Mouse (Mus musculus) spleen, postnatal 36 days (tissue): Measurements from ENCODE around the gene Enho.
"Not testable (repeated sequence)": the region's sequence is repeated elsewhere in the genome, so short reads cannot be mapped to it uniquely, and the experiment has no call there.

Experiments used
- DNase-seq, 2 experiments: peaks; one replicate each; pipeline ENCODE4 v3.0.0; 2022; ENCODE audit warnings: low spot score in 2 of 2, mixed read lengths in 1 of 2

The Enho gene

DNA sequence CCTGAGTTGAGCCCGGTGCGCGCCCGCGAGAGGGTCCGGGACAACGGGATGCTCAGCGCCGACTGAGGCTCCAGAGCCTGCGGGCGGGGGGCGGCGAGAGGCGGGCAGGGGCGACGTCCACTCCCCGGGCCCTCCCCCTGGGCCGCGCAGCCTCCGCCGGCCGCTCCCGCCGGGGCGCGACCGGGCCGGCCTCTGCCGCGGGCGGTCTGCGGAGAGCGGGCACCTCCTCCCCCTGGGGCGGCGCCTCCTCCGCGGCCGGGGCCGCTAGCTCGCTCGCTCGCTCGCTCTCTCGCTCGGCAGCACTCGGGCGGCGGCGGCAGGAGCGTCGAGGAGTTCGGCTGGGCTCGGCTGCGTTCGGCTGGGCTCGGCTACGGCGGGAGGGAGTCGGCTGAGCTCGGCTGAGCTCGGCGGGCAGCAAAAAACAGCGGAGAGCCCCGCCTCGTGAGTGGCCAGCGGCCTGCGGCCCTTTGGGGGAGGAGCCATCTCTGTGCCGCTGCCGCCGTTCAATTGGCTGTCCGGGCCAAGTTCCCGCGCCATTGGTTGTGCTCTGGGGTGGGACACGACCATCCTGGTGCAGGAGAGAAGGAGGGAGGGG is at the start of gene Enho:
TSS of gene Enho (minus strand) at position 412 of the 595 bp plus-strand sequence.
- DNase-seq, result peak; percentile 84

DNA sequence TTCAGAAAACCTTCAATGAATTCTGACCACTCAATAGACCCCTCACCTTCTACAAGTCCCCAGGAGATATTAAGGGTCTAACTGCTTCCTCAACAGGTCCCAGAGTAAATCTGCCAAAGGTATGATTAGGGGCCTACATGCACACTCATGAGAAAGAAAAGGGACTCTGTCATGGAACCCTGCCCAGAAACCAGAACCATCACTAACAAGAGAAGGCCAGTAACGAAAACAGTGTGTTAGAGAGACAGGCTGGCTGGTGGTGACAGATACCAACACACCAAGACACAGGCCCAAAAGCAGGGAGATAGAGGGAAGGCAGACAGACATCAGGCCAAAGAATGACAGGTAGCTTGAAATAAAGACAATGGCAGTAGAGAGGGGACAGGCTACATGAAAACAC is 48.4 kb upstream of the Enho start:
- not testable (repeated sequence) for DNase-seq

DNA sequence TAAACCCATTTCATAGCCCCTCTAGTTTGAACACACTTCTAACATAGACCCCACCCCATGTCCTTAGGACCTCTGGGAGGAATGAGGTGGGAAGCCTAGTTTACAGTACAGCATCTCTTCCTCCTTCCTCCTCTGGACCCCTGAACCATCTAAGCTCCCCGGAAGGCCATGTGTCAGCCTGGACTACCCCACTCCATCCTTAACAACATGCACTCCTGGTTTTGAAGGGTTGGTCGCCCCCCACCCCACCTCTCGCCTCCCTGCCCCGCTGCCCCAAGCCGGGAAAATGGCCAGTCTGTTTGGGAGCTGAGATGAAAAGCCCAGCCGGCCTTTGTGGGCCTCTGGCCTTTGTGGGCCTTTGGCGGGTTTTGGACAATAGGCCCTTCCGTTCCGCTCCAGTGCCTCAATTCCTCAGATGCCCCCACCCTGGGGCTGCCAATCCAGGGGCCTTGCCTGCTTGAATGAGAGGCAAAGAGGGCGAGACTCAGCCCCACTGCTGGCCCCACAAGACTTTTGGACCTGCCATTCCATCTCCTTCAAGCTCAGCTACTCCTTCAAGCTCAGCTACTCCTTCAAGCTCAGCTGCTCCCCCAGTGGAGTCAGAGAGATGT is 45.9 kb upstream of the Enho start:
- not testable (repeated sequence) for DNase-seq

DNA sequence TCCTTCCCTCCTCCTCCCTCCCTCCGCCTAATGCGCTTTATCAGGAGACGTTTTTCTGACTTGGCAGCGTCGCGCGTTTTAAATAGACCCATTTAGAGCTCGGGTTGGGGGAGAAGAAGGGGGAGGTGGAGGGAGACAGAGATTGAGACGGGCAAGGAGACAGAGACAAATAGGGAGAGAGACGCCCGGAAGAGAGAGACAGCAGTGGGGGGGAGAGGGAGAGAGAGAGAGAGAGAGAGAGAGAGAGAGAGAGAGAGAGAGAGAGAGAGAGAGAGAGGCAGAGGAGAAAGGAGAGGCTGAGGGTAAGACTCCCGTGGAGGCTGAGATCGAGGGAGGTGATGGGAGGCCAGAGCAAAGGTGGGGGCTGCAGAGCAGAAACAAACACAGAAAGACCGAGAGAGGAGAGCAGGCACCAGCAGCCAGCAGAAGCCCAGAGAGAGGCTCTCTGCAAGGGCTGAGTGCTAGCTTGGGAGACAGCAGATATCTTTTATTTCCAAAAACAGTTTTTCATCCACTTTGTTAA is 44.9 kb upstream of the Enho start:
- DNase-seq, result not testable (repeated sequence)

DNA sequence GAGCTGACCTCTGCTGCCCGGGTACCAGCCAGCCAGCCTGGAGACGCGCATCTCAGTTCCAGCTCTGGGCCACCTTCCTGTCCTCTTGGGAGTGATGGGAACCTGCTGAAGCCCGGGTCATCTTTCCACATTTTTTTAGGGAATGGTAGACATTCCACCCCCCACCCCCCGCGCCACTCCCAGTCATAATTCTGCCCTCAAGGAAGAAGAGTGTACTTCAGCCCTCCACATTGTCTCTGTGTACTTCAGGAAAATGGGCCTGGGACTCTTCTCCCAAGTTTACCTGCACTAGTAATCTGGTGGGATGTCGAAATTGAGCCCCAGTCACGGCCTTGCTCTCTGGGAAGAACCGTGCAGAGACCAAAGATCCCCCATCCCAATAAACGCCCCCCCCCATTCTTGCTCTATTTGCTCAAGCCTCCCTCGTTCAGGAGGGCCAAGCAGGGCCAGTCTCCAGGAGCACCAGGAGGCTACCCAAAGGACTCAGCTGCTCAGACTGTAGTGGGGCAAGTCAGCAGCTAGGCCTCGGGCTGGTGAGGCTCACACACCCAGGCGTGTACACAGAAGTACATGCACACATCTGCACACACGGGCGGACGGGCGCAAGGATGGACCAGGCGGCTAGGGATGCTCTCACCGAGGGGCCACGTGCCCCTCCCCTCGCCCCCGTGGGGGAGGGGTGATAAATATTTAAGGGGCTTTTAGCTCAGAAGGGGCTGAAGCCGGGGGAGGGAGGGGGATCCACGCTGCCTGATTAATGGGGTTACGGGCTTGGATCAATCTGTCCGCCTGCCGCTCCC is 44.2 kb upstream of the Enho start:
- DNase-seq, result not testable (repeated sequence)

DNA sequence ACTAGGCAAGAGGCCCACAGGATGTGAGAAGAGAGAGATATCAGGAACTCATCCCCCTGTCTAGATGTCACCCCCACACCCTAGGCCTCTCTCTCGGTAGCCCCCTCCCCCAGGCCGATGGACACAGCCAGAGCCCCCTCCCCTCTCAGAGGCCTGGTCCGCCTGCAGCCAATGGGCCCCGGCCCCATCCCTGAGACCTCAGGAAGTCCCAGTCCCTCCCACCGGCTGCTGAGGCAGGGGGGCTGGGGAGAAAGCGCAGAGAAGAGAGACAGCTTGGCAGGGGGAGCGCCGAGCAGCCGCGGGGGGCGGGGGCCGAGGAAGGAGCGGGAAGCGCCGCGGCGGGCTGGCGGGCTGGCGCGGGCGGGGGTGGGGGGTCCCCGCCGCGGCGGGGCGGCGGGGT is 43.2 kb upstream of the Enho start:
- DNase-seq, result not testable (repeated sequence)

DNA sequence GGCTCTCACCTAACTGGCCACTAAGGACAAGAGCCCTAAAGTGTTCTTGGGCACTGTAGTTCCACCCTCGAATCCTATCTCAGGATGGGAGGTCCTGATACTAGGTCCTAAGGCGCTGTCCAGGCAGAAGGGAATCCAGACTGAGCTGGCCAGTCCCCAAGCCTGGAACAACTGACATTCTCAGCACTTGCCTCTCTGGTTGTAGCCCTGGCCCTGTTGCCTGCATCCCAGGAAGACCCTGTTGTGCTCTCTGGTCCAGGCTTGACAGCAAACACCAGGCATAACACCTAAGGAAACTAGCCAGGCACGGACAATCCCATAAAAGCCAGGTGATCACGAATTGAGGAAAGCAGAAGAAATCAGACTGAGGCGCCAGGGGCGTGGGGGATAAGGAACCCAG is 42.7 kb upstream of the Enho start:
- DNase-seq, result no peak

DNA sequence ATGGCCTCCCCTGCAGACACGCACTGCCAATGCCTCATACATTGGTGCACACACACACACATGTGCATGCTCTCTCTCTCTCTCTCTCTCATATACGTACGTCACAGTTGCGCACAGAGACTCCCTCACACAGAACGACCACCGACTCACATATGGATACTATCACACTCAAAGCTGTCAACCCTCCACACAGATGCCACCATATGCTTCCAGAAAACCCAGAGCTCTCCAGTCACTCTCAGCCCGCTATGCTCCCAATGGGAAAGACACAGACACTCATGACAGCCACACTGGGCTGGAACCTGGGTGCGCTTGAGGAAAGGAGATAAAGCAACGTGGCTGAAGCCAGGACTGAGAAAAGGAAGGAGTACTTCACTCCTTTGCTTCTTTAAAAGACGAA is 41.8 kb upstream of the Enho start:
- DNase-seq, result no peak

DNA sequence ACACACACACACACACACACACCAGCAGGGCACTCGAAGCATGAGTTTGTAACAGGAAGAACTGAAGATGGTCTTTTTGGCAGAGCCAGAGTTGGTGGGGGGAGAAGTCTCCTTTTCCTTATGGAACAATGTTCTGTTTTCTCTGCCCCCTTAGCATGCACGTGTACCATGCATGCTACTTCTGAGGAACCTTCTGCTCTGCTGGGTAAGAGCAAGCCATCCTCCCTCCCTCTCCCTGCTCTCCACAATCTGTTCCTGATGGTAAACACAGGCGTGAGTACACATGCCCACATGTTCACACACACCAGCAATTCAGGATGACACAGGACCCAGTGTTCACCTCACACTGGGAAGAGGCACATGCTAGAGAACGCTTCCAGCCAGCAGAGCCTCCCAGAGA is 41.1 kb upstream of the Enho start:
- DNase-seq, result no peak

DNA sequence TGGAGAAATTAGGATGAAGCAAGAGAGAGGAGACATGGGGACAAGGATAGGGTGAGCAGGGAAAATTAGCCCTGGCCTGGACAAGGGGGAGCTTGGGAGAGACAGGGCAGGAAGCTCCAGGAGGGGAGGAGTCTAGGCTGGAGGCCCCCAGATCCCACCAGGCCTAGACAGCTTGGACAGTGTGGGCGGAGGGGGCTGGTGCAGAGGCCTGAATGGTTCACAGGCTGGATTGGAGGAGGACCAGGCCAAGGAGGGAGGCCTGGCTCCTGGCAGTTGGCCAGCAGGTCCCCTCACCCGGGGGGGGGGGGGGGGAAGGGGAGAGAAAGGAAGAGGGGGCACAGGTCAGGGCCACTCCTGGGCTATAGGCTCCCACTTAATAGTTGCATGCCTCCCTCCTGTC is 39.2 kb upstream of the Enho start:
- DNase-seq, result no peak

DNA sequence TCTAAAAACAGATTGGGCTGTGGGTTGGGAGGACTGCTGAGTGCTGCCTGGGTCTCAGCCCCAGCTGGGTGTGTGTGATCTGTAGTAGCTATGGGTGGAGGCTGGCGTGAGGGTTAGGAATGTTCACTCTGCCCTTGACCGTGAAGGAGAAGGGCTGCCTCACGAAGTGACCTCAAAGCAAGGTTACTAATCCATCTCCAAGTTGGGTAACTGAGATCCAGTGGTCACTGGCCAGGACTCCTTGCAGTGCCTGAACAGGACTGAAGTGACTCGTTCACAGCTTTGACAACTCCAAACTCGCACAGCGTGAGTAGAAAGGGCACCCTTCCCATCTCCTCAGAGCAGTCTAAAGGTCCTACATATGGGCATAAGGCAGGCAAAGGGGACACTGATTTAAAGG is 38.7 kb upstream of the Enho start:
- no peak for DNase-seq

DNA sequence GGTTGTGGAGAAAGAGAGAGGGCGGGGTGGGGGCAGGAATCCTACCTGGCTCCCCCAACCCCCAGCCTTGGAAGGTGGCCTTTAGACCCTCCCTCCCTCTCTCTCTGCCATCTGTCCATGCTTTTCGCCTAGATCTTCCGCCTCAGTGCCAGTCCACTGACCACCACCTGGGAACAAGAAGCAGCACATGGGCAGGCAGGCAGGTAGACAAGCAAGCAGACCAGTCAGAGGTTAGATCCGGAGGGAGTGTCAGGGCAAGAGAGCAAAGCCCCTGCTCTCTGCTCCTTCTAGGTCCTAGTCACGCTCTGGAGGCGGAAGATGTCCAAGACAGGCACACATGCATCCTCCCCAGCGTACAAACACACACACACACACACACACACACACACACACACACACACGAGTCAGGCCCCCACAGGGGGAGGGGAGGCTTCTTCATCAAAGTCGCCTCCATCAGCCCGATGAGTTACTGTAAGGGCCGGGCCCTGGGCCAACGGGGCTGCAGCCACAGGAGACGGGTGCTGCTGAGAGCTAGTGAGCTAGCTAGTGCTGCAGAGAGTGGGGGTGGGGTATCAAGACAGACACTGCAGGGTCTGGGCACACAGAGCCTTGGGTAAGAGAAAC is 37.0 kb upstream of the Enho start:
- DNase-seq, result no peak

DNA sequence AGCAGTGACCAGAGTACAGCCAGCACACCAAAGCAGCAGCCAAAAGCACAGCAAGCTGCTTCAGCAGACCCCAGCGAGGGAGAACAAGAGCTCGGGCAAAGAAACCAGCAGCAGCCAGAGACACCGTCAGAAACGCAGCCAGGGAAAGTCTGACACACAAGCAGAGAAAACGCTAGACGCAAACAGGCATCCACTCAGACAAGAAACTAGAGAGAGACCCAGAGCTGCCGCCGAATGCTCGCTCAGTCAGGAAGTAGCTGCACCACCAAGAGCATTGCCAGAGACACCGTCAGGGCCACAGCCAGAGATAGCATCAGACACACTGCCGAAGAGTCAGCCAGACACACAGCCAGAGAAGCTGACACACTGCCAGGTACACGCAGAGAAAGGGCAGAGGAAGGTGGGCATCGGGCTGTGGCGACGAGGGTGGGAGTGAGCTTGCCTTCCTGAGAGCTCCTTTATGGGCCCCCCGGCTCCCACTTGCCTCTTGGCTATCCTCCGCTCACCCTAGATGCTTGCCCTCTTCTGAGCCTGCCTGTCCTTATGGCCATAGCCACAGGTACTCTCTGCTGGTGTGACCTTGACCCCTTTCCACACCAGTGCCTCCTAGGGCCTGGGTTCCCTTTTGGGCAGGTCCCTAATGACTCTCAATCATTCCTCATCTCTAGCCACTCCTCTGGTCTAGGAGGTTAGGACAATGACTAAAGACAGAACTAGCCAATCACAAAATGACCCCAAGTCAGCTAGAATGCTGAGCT is 36.3 kb upstream of the Enho start:
- DNase-seq, result no peak

DNA sequence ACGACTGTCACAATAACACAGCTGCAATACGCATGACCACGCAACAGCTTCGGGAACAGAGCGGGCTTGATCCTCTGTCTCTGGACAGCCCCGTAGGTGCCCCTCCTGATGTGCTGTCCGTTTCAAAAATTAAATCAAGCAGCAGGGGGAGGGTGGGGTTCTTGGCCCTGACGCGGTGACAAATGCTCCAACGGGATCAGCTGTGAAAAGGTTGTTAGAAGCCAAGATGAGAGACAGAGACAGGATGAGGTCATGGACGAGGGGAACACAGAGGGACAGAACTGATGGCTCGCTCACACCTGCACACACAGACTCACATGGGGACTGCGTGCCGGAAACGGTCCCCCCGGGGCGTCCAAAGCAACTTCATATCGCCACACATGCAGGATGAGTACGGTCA is 33.1 kb upstream of the Enho start:
- DNase-seq, result no peak

DNA sequence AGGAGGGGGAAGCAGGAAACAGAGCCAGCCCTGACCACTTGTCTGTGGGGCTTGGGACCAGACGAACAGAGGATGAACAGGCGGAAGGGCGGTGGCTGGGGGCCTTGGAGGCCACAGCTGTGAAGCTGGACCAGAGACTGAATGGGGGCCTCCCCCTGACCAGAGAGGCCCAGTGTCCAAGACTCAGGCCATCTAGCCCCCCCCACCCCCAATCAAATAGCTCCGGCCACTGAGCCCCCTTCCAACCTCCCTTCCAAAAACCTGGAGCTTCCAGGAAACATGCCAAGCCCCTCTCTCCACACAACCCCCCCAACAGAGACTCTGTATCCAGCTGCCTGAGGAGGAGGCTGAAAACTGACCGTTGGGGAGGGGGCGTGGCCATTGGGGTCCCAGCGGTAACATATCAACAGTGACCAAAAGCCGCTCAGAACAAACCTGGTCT is 32.4 kb upstream of the Enho start:
- no peak for DNase-seq

DNA sequence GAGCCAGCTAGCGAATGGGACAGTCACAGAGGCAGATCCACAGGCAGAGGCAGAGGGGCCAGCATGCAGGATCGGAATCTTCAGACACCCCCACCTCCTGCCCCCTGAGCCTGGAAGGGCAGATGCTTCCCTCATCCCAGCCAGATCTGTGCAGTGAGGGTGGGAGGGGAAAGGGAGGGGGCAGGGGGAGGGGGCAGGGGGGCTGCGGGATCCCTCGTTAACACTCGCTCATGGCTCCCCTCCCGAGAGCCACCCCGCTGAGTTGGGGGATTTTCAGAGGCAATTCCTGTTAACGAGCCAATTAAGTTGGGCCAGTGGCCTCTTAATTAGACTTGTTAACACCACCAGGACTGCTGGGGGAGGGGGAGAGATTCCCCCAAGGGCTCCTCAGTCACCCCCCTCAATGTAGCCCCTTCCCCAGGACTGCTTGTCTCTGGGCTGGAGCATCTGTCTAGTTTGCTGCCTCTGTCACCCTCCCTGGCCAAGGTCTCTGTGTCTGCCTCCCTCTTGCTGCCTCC is 31.9 kb upstream of the Enho start:
- DNase-seq, result no peak

DNA sequence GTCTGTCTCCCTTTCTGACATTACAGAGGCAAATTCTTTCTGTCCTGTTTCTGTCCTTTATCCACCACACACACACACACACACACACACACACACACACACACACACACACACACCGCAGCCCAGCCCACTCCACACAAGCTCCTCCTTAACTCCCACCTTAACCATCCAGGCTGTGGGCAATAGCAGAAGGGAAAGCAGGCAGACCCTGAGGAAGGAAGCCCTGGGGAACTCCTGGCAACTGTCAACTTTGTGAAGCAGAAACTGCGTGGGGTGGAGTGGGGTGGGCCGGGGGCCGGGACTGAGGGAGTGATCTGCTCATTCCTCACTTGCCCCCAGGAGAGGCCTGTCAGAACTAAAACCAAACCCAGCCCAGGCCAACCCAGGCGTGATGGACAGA is 31.4 kb upstream of the Enho start:
- no peak for DNase-seq

DNA sequence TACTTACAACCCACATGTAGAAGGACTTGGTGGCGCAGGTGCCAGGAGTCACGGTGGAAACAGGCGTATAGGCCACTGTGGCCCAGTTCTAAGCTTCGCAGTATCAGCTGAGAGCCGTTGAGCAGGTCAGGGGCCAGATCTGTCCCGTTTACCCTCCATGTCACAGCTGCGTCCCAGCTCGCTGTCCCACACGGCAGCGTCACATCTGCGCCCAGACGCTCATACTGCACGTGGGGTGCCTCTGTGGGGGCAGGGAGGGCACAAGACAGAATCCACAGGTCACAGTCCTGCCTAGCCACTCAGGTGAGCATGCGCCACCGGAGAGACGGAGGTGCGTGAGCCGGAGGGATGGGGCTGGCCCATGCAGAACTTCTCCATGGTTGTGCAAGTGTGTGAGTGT is 30.7 kb upstream of the Enho start:
- DNase-seq, result no peak

DNA sequence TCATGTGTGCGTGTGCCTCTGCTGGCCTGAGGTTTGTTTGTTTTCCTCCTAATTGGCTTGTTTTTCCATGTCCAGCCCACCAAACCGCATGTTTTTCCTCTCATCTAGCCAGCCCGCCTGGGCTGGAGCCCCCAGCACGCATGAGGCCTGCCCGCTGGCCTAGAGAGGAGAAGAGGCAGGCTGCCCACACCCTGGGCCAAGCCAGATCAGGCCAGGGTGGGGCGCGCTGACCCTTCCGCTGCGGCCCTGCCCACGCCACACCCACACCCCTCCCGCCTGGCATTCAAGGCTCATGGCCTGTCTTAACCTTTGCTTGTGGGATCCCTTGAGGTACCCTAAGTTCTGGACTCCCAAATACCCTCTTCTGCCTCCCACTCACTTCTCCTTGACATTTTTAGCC is 26.5 kb upstream of the Enho start:
- no peak for DNase-seq

DNA sequence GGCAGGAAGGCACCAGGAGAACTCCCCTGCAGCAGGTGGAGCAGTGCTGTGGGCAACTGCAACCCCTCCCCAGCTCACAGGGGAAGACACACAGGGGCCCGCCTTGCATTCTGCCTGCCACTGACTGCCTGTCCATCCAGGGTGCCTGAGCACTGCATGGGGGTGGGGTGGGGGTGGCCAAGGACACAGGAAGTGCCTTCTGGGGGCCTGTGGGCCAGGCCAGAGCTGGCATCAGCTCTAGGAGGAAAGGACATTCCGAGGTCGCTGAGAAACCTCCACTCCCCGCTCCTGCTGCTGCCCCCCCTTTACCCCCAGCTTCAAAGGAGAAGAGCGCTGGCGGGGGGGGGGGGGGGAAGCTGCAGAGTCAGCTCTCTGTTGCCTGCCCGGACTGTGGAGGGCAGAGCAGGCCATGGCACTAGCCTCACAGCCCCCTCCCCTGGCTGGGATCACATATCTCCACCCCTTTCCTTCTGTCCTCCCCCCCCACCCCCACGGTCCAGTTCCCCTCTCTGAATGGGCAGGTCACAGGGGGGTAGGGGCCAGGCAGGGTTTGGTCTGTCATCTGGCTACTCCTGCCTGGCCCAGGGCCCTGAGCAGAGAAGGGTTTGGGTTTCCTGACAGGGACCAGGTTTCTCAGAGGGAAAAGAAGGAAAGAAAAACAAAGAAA is 25.0 kb upstream of the Enho start:
- no peak for DNase-seq

DNA sequence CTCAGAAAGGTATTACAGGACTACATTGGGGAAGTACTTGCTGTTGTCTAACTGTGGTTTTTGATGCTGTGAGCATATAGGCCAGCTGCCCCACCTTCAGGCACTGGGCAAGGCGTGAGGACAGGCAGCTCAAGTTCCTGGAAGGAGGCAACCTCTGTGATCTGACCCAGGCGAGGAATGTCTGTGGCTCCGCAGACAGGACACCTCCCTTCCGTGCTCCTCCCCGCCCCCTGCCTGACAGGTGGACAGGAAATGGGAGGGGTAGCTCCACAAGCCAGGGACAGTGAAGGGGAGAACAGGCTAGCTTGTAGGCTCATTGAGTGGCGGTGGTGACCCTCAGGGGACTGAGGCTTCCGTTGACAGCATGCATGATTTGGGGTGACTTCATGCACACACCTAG is 24.4 kb upstream of the Enho start:
- DNase-seq, result no peak
